Mouse (Mus musculus) spleen, adult 2 months (tissue): ENCODE results near the gene Jade2.

Experiments
- CTCF ChIP-seq: fragments of 200-500 bp; IDR thresholded peaks from 2 replicates; pipeline ENCODE4 v1.5.1; 2011; ENCODE audit warnings: mild to moderate bottlenecking, inconsistent platforms; ENCODE audit not compliant: insufficient read depth, insufficient read length, insufficient replicate concordance; ENCODE audit errors: extremely low read depth
- POLR2A ChIP-seq: fragments of 200-500 bp; IDR thresholded peaks from 2 replicates; pipeline ENCODE4 v1.6.1; 2011; ENCODE audit warnings: low read depth, low read length, inconsistent platforms

- TF ChIP-seq CTCF (no peak), POLR2A (peak; percentile 9; the same call in 1 of the 2 replicates)
Observed at GRCm38 (mm10) chr11:51857818-51858527, 520 bp upstream of the Jade2 start.
